Mouse (Mus musculus) gastrocnemius, adult 8-10 months (tissue): ENCODE measurements at regions not wholly inside any gene's neighbourhood (a gene's known extent, or its start where the extent isn't known, plus 50 kb on each side); places are given as distances from the start of the nearest gene placed in this dataset.

Experiments
- DNase-seq, 2 experiments: peaks; one replicate each; pipeline ENCODE4 v3.0.0; 2022; ENCODE audit warnings: low spot score in 2 of 2

GRCm38 (mm10) chr1:82042051-82042432, 190.9 kb upstream of the Gm9747 start:
- no peak for DNase-seq

- no peak for DNase-seq
These were observed 190.4 kb upstream of the Gm9747 start for GRCm38 (mm10) chr1:82042527-82042926.

- no peak for DNase-seq
These were observed 166.6 kb upstream of the Gm9747 start for GRCm38 (mm10) chr1:82066291-82066690.

GRCm38 (mm10) chr1:82068571-82068970, 164.3 kb upstream of the Gm9747 start:
- no peak for DNase-seq

GRCm38 (mm10) chr1:82070181-82071109, 162.5 kb upstream of the Gm9747 start:
- no peak for DNase-seq

- DNase-seq: no peak
These were observed 143.6 kb upstream of the Gm9747 start for GRCm38 (mm10) chr1:82089136-82089839.

- no peak for DNase-seq
These were observed 137.8 kb upstream of the Gm9747 start for GRCm38 (mm10) chr1:82095101-82095500.

- no peak for DNase-seq
These were observed 126.2 kb upstream of the Gm9747 start for GRCm38 (mm10) chr1:82106756-82107155.

GRCm38 (mm10) chr1:82110071-82110635, 122.8 kb upstream of the Gm9747 start:
- peak; percentile 19 to 35 for DNase-seq

GRCm38 (mm10) chr1:82112401-82112800, 120.5 kb upstream of the Gm9747 start:
- no peak for DNase-seq

- no peak for DNase-seq
These were observed 108.4 kb upstream of the Gm9747 start for GRCm38 (mm10) chr1:82124503-82124902.

- DNase-seq: peak; percentile 10 to 19
These were observed 103.1 kb upstream of the Gm9747 start for GRCm38 (mm10) chr1:82129700-82130275.

- no peak for DNase-seq
These were observed 100.4 kb upstream of the Gm9747 start for GRCm38 (mm10) chr1:82132536-82132935.

- DNase-seq: no peak
These were observed 98.0 kb upstream of the Gm9747 start for GRCm38 (mm10) chr1:82134938-82135337.

GRCm38 (mm10) chr1:82135761-82136331, 97.1 kb upstream of the Gm9747 start:
- no peak for DNase-seq

- no peak for DNase-seq
These were observed 87.7 kb upstream of the Gm9747 start for GRCm38 (mm10) chr1:82145256-82145655.

GRCm38 (mm10) chr1:82150219-82151128, 82.4 kb upstream of the Gm9747 start:
- peak; percentile 7 to 16 for DNase-seq

- no peak for DNase-seq
These were observed 77.0 kb upstream of the Gm9747 start for GRCm38 (mm10) chr1:82155961-82156360.

- DNase-seq: no peak
These were observed 75.9 kb upstream of the Gm9747 start for GRCm38 (mm10) chr1:82157013-82157412.

GRCm38 (mm10) chr1:82158466-82158865, 74.4 kb upstream of the Gm9747 start:
- no peak for DNase-seq
